ENCODE assay signal across 19 mouse cellular contexts in the genomic region with DNA sequence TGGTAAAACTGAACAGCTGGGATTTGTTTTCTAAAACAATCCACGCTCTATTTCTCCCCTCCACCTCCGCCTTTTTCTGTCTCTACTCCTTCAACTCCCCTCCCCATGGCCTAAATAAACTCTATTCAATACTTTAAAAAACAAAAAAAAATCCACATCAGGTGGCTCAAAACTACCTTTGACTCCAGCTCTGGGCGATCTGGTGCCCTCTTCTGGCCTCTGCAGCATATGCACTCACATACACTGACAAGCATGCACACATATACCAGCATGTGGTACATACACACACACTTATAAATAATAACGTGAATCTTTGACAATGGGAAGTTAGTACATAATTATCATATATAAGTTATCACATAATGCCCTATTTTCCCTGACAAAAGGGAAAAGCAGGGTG. TPM values are rescaled to one million over a fixed set of nuclear protein-coding genes. Genes with fewer than 3 reads are reported as not detected.
A peak's percentile ranks its signal among the peaks of the same experiment; 100 is the strongest.
DNase-seq lines count a peak whose midpoint lies in the region; ATAC-seq and TF ChIP-seq lines count a peak whose summit lies in the region.
"Had no signal": no experiment of that assay in that cellular context is flagged by ENCODE, and none has a peak within 500 bp of the region (broad histone marks: within the 10 kb centered on the region; RNA-seq: fewer than 3 reads in every experiment).

No protein-coding gene starts in this region.

- no peak for ATAC-seq in intestine, postnatal 0 days
- no peak for ATAC-seq in intestine, embryonic 16.5 days
- ATAC-seq in lung, postnatal 0 days: no peak
- ATAC-seq in forebrain, postnatal 0 days: no peak
- ATAC-seq: forebrain, embryonic 13.5 days; inflammation-experienced regulatory T-cells, adult 6 months had no signal

- WGBS in intestine, postnatal 0 days: 89% methylated on average over 4 of the region's 4 CpGs
- 84% methylated on average over 4 of the region's 4 CpGs for WGBS in intestine, embryonic 16.5 days
- 91% methylated on average over 4 of the region's 4 CpGs for WGBS in lung, postnatal 0 days
- 94% methylated on average over 4 of the region's 4 CpGs for WGBS in forebrain, postnatal 0 days

- DNase-seq in lung, postnatal 0 days (ENCODE audit: low spot score): no peak
- no peak for DNase-seq in lung, postnatal 10 days
- DNase-seq in thymus, postnatal 4 days: peak; percentile 74
- no peak for DNase-seq in forebrain, postnatal 0 days
- no peak for DNase-seq in adrenal gland, postnatal 10 days
- DNase-seq: adrenal gland, postnatal 14 days; cerebellum, adult 11 months; gastrocnemius, postnatal 10 days; heart, postnatal 4 days; kidney, postnatal 25 days; layer of hippocampus, postnatal 36 days; lung, postnatal 14 days had no signal

- TF ChIP-seq CTCF in intestine, postnatal 0 days (IDR thresholded peaks at IDR 0.05; ENCODE audit: low read depth): peak; percentile 35
- TF ChIP-seq CTCF in lung, postnatal 0 days (IDR thresholded peaks at IDR 0.05): peak; percentile 24; the same call in 1 of the 2 replicates
- TF ChIP-seq CTCF in bone marrow macrophage, adult 2 months (IDR thresholded peaks at IDR 0.05; ENCODE audit: low read depth, low read length): peak; percentile 25; the same call in 1 of the 2 replicates
- no peak; the same call in 1 of the 2 replicates for TF ChIP-seq CTCF in forebrain, postnatal 0 days (IDR thresholded peaks at IDR 0.05; ENCODE audit: low read depth)

- H3K4me3 ChIP-seq in intestine, postnatal 0 days (ENCODE audit: low read depth, low read length): no peak overlapping the region
- no peak overlapping the region for H3K4me3 ChIP-seq in intestine, embryonic 16.5 days (ENCODE audit: low read length)
- no peak overlapping the region for H3K4me3 ChIP-seq in lung, postnatal 0 days (ENCODE audit: low read depth, low read length)
- H3K4me3 ChIP-seq in bone marrow macrophage, adult 2 months (ENCODE audit: insufficient read depth, low read length): no peak overlapping the region
- no peak overlapping the region for H3K4me3 ChIP-seq in forebrain, postnatal 0 days (ENCODE audit: low read depth, low read length)
- H3K4me3 ChIP-seq: embryonic facial prominence, embryonic 15.5 days; forebrain, embryonic 13.5 days; midbrain, embryonic 12.5 days had no signal

- no peak for TF ChIP-seq POLR2A in bone marrow macrophage, adult 2 months (IDR thresholded peaks at IDR 0.05; ENCODE audit: borderline replicate concordance, low read depth, low read length)

- H3K9ac ChIP-seq in intestine, postnatal 0 days (ENCODE audit: low read depth, low read length): no peak overlapping the region
- no peak overlapping the region for H3K9ac ChIP-seq in intestine, embryonic 16.5 days (ENCODE audit: low read depth, low read length)
- no peak overlapping the region for H3K9ac ChIP-seq in lung, postnatal 0 days (replicated peaks; ENCODE audit: low read depth)
- no peak overlapping the region for H3K9ac ChIP-seq in forebrain, postnatal 0 days
- H3K9ac ChIP-seq: embryonic facial prominence, embryonic 15.5 days; forebrain, embryonic 13.5 days; midbrain, embryonic 12.5 days had no signal

- no peak overlapping the region for H3K27ac ChIP-seq in intestine, postnatal 0 days (ENCODE audit: low read depth, low read length)
- H3K27ac ChIP-seq in intestine, embryonic 16.5 days (ENCODE audit: low read length): no peak overlapping the region
- H3K27ac ChIP-seq in lung, postnatal 0 days (ENCODE audit: low read length): no peak overlapping the region
- no peak overlapping the region for H3K27ac ChIP-seq in bone marrow macrophage, adult 2 months (ENCODE audit: insufficient read depth, low read depth, low read length)
- no peak overlapping the region for H3K27ac ChIP-seq in forebrain, postnatal 0 days (ENCODE audit: low read depth, low read length)
- H3K27ac ChIP-seq: embryonic facial prominence, embryonic 15.5 days; forebrain, embryonic 13.5 days; midbrain, embryonic 12.5 days had no signal

- H3K27me3 ChIP-seq in intestine, postnatal 0 days (replicated peaks; ENCODE audit: control insufficient read depth, insufficient read depth, low read length): no peaks in the 10 kb centered on the region
- H3K27me3 ChIP-seq in intestine, embryonic 16.5 days (replicated peaks; ENCODE audit: control insufficient read depth, insufficient read depth, low read length): no peaks in the 10 kb centered on the region
- no peaks in the 10 kb centered on the region for H3K27me3 ChIP-seq in lung, postnatal 0 days (replicated peaks; ENCODE audit: insufficient read depth, low read length)
- no peaks in the 10 kb centered on the region for H3K27me3 ChIP-seq in forebrain, postnatal 0 days (ENCODE audit: insufficient read depth, low read length)
- H3K27me3 ChIP-seq: embryonic facial prominence, embryonic 15.5 days; forebrain, embryonic 13.5 days; midbrain, embryonic 12.5 days had no signal

- TF ChIP-seq EP300 in lung, postnatal 0 days (IDR thresholded peaks at IDR 0.05): no peak

- H3K9me3 ChIP-seq in intestine, postnatal 0 days (ENCODE audit: control insufficient read depth): no peaks in the 10 kb centered on the region
- H3K9me3 ChIP-seq in intestine, embryonic 16.5 days (ENCODE audit: control insufficient read depth, low read length): no peaks in the 10 kb centered on the region
- no peaks in the 10 kb centered on the region for H3K9me3 ChIP-seq in lung, postnatal 0 days (ENCODE audit: low read length)
- H3K9me3 ChIP-seq in forebrain, postnatal 0 days (ENCODE audit: low read length): no peaks in the 10 kb centered on the region
- H3K9me3 ChIP-seq: embryonic facial prominence, embryonic 15.5 days; forebrain, embryonic 13.5 days; midbrain, embryonic 12.5 days had no signal

- H3K4me1 ChIP-seq in intestine, postnatal 0 days (replicated peaks; ENCODE audit: control insufficient read depth, insufficient read depth, low read length): no peaks in the 10 kb centered on the region
- H3K4me1 ChIP-seq in intestine, embryonic 16.5 days (ENCODE audit: control insufficient read depth, insufficient read depth, low read length): 0 out of 2 replicates have a peak, but pooled peaks cover 2% of the 10 kb centered on the region
- no peaks in the 10 kb centered on the region for H3K4me1 ChIP-seq in lung, postnatal 0 days (ENCODE audit: insufficient read depth, low read depth, low read length)
- H3K4me1 ChIP-seq in bone marrow macrophage, adult 2 months (ENCODE audit: control insufficient read depth, insufficient read depth, low read length): peaks cover 58% of the 10 kb centered on the region
- no peaks in the 10 kb centered on the region for H3K4me1 ChIP-seq in forebrain, postnatal 0 days (ENCODE audit: insufficient read depth)

- no peak overlapping the region for H3K4me2 ChIP-seq in intestine, postnatal 0 days (replicated peaks; ENCODE audit: low read depth)
- H3K4me2 ChIP-seq in intestine, embryonic 16.5 days (ENCODE audit: low read depth, low read length): no peak overlapping the region
- H3K4me2 ChIP-seq in lung, postnatal 0 days (replicated peaks; ENCODE audit: low read depth, low read length): no peak overlapping the region
- H3K4me2 ChIP-seq in forebrain, postnatal 0 days (ENCODE audit: low read depth): no peak overlapping the region
- H3K4me2 ChIP-seq: embryonic facial prominence, embryonic 15.5 days; forebrain, embryonic 13.5 days; midbrain, embryonic 12.5 days had no signal

- no peaks in the 10 kb centered on the region for H3K36me3 ChIP-seq in intestine, postnatal 0 days (ENCODE audit: control insufficient read depth, insufficient read depth)
- no peaks in the 10 kb centered on the region for H3K36me3 ChIP-seq in intestine, embryonic 16.5 days (ENCODE audit: control insufficient read depth, insufficient read depth, low read length)
- H3K36me3 ChIP-seq in lung, postnatal 0 days (ENCODE audit: insufficient read depth, low read length): no peaks in the 10 kb centered on the region
- H3K36me3 ChIP-seq in forebrain, postnatal 0 days (ENCODE audit: insufficient read depth): no peaks in the 10 kb centered on the region
- H3K36me3 ChIP-seq: embryonic facial prominence, embryonic 15.5 days; midbrain, embryonic 12.5 days had no signal

RNA-seq across cellular contexts. Expression of a gene that starts 4.6 kb away (rescaled TPM):
- polyA plus RNA-seq in intestine, postnatal 0 days (2015; fragmentation: Nextera tagmentation; extraction: Ambion mirVana): 0.13 TPM in 1 of 2 replicates, not detected in the other
- not detected in 2 replicates for polyA plus RNA-seq in intestine, embryonic 16.5 days (2015; fragmentation: Nextera tagmentation; extraction: Ambion mirVana)
- polyA plus RNA-seq in lung, postnatal 0 days (2015; fragmentation: Nextera tagmentation; extraction: Ambion mirVana): 0.18 TPM in 1 of 2 replicates, not detected in the other
- 1.4 and 1.9 TPM in 2 replicates for polyA plus RNA-seq in bone marrow macrophage, adult 2 months (2012; ENCODE audit: insufficient read depth, insufficient read length, missing spikeins)
- not detected in 2 replicates for total RNA-seq in forebrain, postnatal 0 days (2014; rRNA removed)
- not detected in 2 replicates for polyA plus RNA-seq in forebrain, postnatal 0 days (2015; fragmentation: Nextera tagmentation; extraction: Ambion mirVana)
- not detected for total RNA-seq in adrenal gland, postnatal 10 days (2021)
- total RNA-seq: adrenal gland, postnatal 14 days; heart, postnatal 4 days; layer of hippocampus, postnatal 36 days had no signal
- polyA plus RNA-seq: forebrain, embryonic 13.5 days; midbrain, embryonic 12.5 days had no signal

RNA-seq across cellular contexts. Expression of a gene that starts 9.6 kb away (rescaled TPM):
- polyA plus RNA-seq in intestine, postnatal 0 days (2015; fragmentation: Nextera tagmentation; extraction: Ambion mirVana): 4.7 and 4.8 TPM in 2 replicates
- polyA plus RNA-seq in intestine, embryonic 16.5 days (2015; fragmentation: Nextera tagmentation; extraction: Ambion mirVana): 13.1 and 13.3 TPM in 2 replicates
- 31.5 and 43.5 TPM in 2 replicates for polyA plus RNA-seq in lung, postnatal 0 days (2015; fragmentation: Nextera tagmentation; extraction: Ambion mirVana)
- 227 and 230 TPM in 2 replicates for polyA plus RNA-seq in bone marrow macrophage, adult 2 months (2012; ENCODE audit: insufficient read depth, insufficient read length, missing spikeins)
- 10.2 and 12.5 TPM in 2 replicates for total RNA-seq in forebrain, postnatal 0 days (2014; rRNA removed)
- 6.4 and 7.6 TPM in 2 replicates for polyA plus RNA-seq in forebrain, postnatal 0 days (2015; fragmentation: Nextera tagmentation; extraction: Ambion mirVana)
- 10 to 100 TPM; 11.0 to 16.4 TPM for total RNA-seq in adrenal gland, postnatal 10 days (2021)
